Mouse (Mus musculus): ENCODE results near the gene Ythdf1. TPM values are rescaled to one million over a fixed set of nuclear protein-coding genes. Genes with fewer than 3 reads are reported as not detected.

The Ythdf1 gene
- polyA plus RNA-seq, 1 experiment from 2014 or later, result 59.2 TPM

GRCm38 (mm10) chr2:180925176-180925575 is 4.4 kb upstream of the Ythdf1 start:
- Histone ChIP-seq H3K27me3 (replicated peaks; ENCODE audit: control insufficient read depth, insufficient read depth, low read length) (0 out of 2 replicates have a peak, but pooled peaks cover 2% of the 10 kb centered on the region), H3K4me2 (no peak overlapping the region), H3K9me3 (ENCODE audit: control insufficient read depth, low read length) (no peaks in the 10 kb centered on the region), H3K27ac (ENCODE audit: low read depth, low read length) (no peak overlapping the region), H3K9ac (ENCODE audit: low read depth, low read length) (no peak overlapping the region), H3K4me3 (ENCODE audit: low read depth, low read length) (no peak overlapping the region), H3K36me3 (ENCODE audit: control insufficient read depth, insufficient read depth, low read length) (no peaks in the 10 kb centered on the region), H3K4me1 (replicated peaks; ENCODE audit: control insufficient read depth, insufficient read depth, low read length) (no peaks in the 10 kb centered on the region)
- ATAC-seq (replicated peaks; ENCODE audit: low FRiP score), result no peak
- 9% methylated on average over 4 of the region's 4 CpGs for WGBS
- peak; percentile 61 for DNase-seq (ENCODE audit: low spot score)

GRCm38 (mm10) chr2:180922739-180923138 is 2.0 kb upstream of the Ythdf1 start:
- Histone ChIP-seq H3K4me2 (no peak overlapping the region), H3K27me3 (replicated peaks; ENCODE audit: control insufficient read depth, insufficient read depth, low read length) (no peaks in the 10 kb centered on the region), H3K4me1 (replicated peaks; ENCODE audit: control insufficient read depth, insufficient read depth, low read length) (peaks cover 4% of the 10 kb centered on the region; the same call in 1 of the 2 replicates), H3K36me3 (ENCODE audit: control insufficient read depth, insufficient read depth, low read length) (peaks cover 10% of the 10 kb centered on the region; the same call in 1 of the 2 replicates), H3K9me3 (ENCODE audit: control insufficient read depth, low read length) (no peaks in the 10 kb centered on the region), H3K9ac (ENCODE audit: low read depth, low read length) (no peak overlapping the region), H3K27ac (ENCODE audit: low read depth, low read length) (no peak overlapping the region), H3K4me3 (ENCODE audit: low read depth, low read length) (no peak overlapping the region)
- no peak for DNase-seq (ENCODE audit: low spot score)
- no peak for ATAC-seq (replicated peaks; ENCODE audit: low FRiP score)
- WGBS, result 90% methylated on average over 6 of the region's 6 CpGs

GRCm38 (mm10) chr2:180919913-180920809 is 588 bp downstream of the Ythdf1 start:
- peak overlapping the region; percentile 88 for H3K4me3 ChIP-seq (ENCODE audit: low read depth, low read length)
- no peaks in the 10 kb centered on the region for H3K27me3 ChIP-seq (replicated peaks; ENCODE audit: control insufficient read depth, insufficient read depth, low read length)
- no peaks in the 10 kb centered on the region for H3K9me3 ChIP-seq (ENCODE audit: control insufficient read depth, low read length)
- H3K9ac ChIP-seq (ENCODE audit: low read depth, low read length), result peak overlapping the region; percentile 93
- under 1% methylated on average over 61 of the region's 61 CpGs for WGBS
- no peak for DNase-seq (ENCODE audit: low spot score)
- H3K27ac ChIP-seq (ENCODE audit: low read depth, low read length), result peak overlapping the region; percentile 47
- H3K4me2 ChIP-seq, result peak overlapping the region; percentile 70
- peaks cover 20% of the 10 kb centered on the region; the same call in 1 of the 2 replicates for H3K36me3 ChIP-seq (ENCODE audit: control insufficient read depth, insufficient read depth, low read length)
- peaks cover 16% of the 10 kb centered on the region for H3K4me1 ChIP-seq (replicated peaks; ENCODE audit: control insufficient read depth, insufficient read depth, low read length)
- ATAC-seq (replicated peaks; ENCODE audit: low FRiP score), result peak; percentile 11

GRCm38 (mm10) chr2:180915886-180916433 is 4.8 kb downstream of the Ythdf1 start:
- H3K4me1 ChIP-seq (replicated peaks; ENCODE audit: control insufficient read depth, insufficient read depth, low read length), result peaks cover 16% of the 10 kb centered on the region
- WGBS, result 65% methylated on average over 3 of the region's 3 CpGs
- H3K27me3 ChIP-seq (replicated peaks; ENCODE audit: control insufficient read depth, insufficient read depth, low read length), result no peaks in the 10 kb centered on the region
- DNase-seq (ENCODE audit: low spot score) (no peak), ATAC-seq (replicated peaks; ENCODE audit: low FRiP score) (no peak)
- H3K27ac ChIP-seq (ENCODE audit: low read depth, low read length), result no peak overlapping the region
- peaks cover 48% of the 10 kb centered on the region for H3K36me3 ChIP-seq (ENCODE audit: control insufficient read depth, insufficient read depth, low read length)
- H3K4me2 ChIP-seq, result no peak overlapping the region; the same call in 1 of the 2 replicates
- H3K9ac ChIP-seq (ENCODE audit: low read depth, low read length), result 0 out of 2 replicates have a peak overlapping the region, but pooled peaks have one; percentile 26
- no peaks in the 10 kb centered on the region for H3K9me3 ChIP-seq (ENCODE audit: control insufficient read depth, low read length)
- no peak overlapping the region for H3K4me3 ChIP-seq (ENCODE audit: low read depth, low read length)

GRCm38 (mm10) chr2:180910928-180911327 is 9.8 kb downstream of the Ythdf1 start:
- no peak overlapping the region for H3K4me3 ChIP-seq (ENCODE audit: low read depth, low read length)
- no peak overlapping the region for H3K4me2 ChIP-seq
- no peak overlapping the region for H3K9ac ChIP-seq (ENCODE audit: low read depth, low read length)
- H3K27me3 ChIP-seq (replicated peaks; ENCODE audit: control insufficient read depth, insufficient read depth, low read length), result no peaks in the 10 kb centered on the region
- H3K27ac ChIP-seq (ENCODE audit: low read depth, low read length), result no peak overlapping the region
- no peak for ATAC-seq (replicated peaks; ENCODE audit: low FRiP score)
- H3K36me3 ChIP-seq (ENCODE audit: control insufficient read depth, insufficient read depth, low read length), result peaks cover 44% of the 10 kb centered on the region
- peaks cover 5% of the 10 kb centered on the region; the same call in 1 of the 2 replicates for H3K4me1 ChIP-seq (replicated peaks; ENCODE audit: control insufficient read depth, insufficient read depth, low read length)
- WGBS, result 93% methylated on average over 12 of the region's 12 CpGs
- H3K9me3 ChIP-seq (ENCODE audit: control insufficient read depth, low read length), result no peaks in the 10 kb centered on the region
- DNase-seq (ENCODE audit: low spot score), result no peak

GRCm38 (mm10) chr2:180905556-180906221 is 15.1 kb downstream of the Ythdf1 start:
- peaks cover 12% of the 10 kb centered on the region; the same call in 1 of the 2 replicates for H3K36me3 ChIP-seq (ENCODE audit: control insufficient read depth, insufficient read depth, low read length)
- H3K4me2 ChIP-seq, result no peak overlapping the region
- no peak for ATAC-seq (replicated peaks; ENCODE audit: low FRiP score)
- DNase-seq (ENCODE audit: low spot score), result no peak
- 0 out of 2 replicates have a peak, but pooled peaks cover 4% of the 10 kb centered on the region for H3K4me1 ChIP-seq (replicated peaks; ENCODE audit: control insufficient read depth, insufficient read depth, low read length)
- H3K27ac ChIP-seq (ENCODE audit: low read depth, low read length), result no peak overlapping the region
- 71% methylated on average over 5 of the region's 5 CpGs for WGBS
- no peaks in the 10 kb centered on the region for H3K27me3 ChIP-seq (replicated peaks; ENCODE audit: control insufficient read depth, insufficient read depth, low read length)
- no peak overlapping the region for H3K4me3 ChIP-seq (ENCODE audit: low read depth, low read length)
- no peak overlapping the region for H3K9ac ChIP-seq (ENCODE audit: low read depth, low read length)
- H3K9me3 ChIP-seq (ENCODE audit: control insufficient read depth, low read length), result no peaks in the 10 kb centered on the region

- Histone ChIP-seq H3K9ac (ENCODE audit: low read depth, low read length) (no peak overlapping the region), H3K27me3 (replicated peaks; ENCODE audit: control insufficient read depth, insufficient read depth, low read length) (no peaks in the 10 kb centered on the region; the same call in 1 of the 2 replicates), H3K27ac (ENCODE audit: low read depth, low read length) (no peak overlapping the region), H3K4me3 (ENCODE audit: low read depth, low read length) (no peak overlapping the region), H3K4me2 (no peak overlapping the region), H3K9me3 (ENCODE audit: control insufficient read depth, low read length) (no peaks in the 10 kb centered on the region), H3K36me3 (ENCODE audit: control insufficient read depth, insufficient read depth, low read length) (peaks cover 6% of the 10 kb centered on the region; the same call in 1 of the 2 replicates), H3K4me1 (replicated peaks; ENCODE audit: control insufficient read depth, insufficient read depth, low read length) (0 out of 2 replicates have a peak, but pooled peaks cover 4% of the 10 kb centered on the region)
- ATAC-seq (replicated peaks; ENCODE audit: low FRiP score), result no peak
- no peak for DNase-seq (ENCODE audit: low spot score)
- 93% methylated on average over 18 of the region's 18 CpGs for WGBS
These were observed 16.1 kb downstream of the Ythdf1 start for GRCm38 (mm10) chr2:180904435-180905208.

GRCm38 (mm10) chr2:180902086-180902485 is 18.7 kb downstream of the Ythdf1 start:
- Histone ChIP-seq H3K27ac (ENCODE audit: low read depth, low read length) (no peak overlapping the region), H3K27me3 (replicated peaks; ENCODE audit: control insufficient read depth, insufficient read depth, low read length) (peaks cover 8% of the 10 kb centered on the region), H3K4me1 (replicated peaks; ENCODE audit: control insufficient read depth, insufficient read depth, low read length) (0 out of 2 replicates have a peak, but pooled peaks cover 4% of the 10 kb centered on the region), H3K9me3 (ENCODE audit: control insufficient read depth, low read length) (no peaks in the 10 kb centered on the region), H3K36me3 (ENCODE audit: control insufficient read depth, insufficient read depth, low read length) (peaks cover 4% of the 10 kb centered on the region; the same call in 1 of the 2 replicates), H3K4me3 (ENCODE audit: low read depth, low read length) (no peak overlapping the region), H3K4me2 (no peak overlapping the region), H3K9ac (ENCODE audit: low read depth, low read length) (no peak overlapping the region)
- no peak for ATAC-seq (replicated peaks; ENCODE audit: low FRiP score)
- DNase-seq (ENCODE audit: low spot score), result no peak
- WGBS, result 54% methylated on average over 2 of the region's 2 CpGs

Data from liver, embryonic 11.5 days (tissue).